Mouse (Mus musculus) heart, embryonic 15.5 days (tissue): ENCODE results near the gene Btbd8. TPM values are rescaled to one million over a fixed set of nuclear protein-coding genes. Genes with fewer than 3 reads are reported as not detected.

Experiments used
- ATAC-seq: fragments of 200-750 bp; cut with Nextera tagmentation; replicated peaks from 2 replicates; pipeline ENCODE4 v1.8.0; 2017; ENCODE audit warnings: low read depth, moderate TSS enrichment; ENCODE audit not compliant: insufficient number of reproducible peaks, insufficient read depth, low FRiP score
- H3K27ac ChIP-seq: fragments of 300-500 bp; sonication (generic); 2 replicates; pipeline ENCODE4 v1.5.1; 2015; ENCODE audit warnings: mild to moderate bottlenecking, inconsistent platforms
- H3K27me3 ChIP-seq: fragments of 300-500 bp; sonication (generic); 2 replicates; pipeline ENCODE4 v1.6.1; 2015; ENCODE audit warnings: inconsistent platforms
- H3K36me3 ChIP-seq: fragments of 300-500 bp; sonication (generic); 2 replicates; pipeline ENCODE4 v1.6.1; 2015; ENCODE audit warnings: mild to moderate bottlenecking, inconsistent platforms
- H3K4me1 ChIP-seq: fragments of 300-500 bp; sonication (generic); replicated peaks from 2 replicates; pipeline ENCODE4 v1.6.1; 2015; ENCODE audit warnings: inconsistent platforms
- H3K4me2 ChIP-seq: fragments of 300-500 bp; sonication (generic); 2 replicates; pipeline ENCODE4 v1.6.1; 2015; ENCODE audit warnings: inconsistent platforms, mild to moderate bottlenecking, moderate library complexity
- H3K4me3 ChIP-seq: fragments of 300-500 bp; sonication (generic); 2 replicates; pipeline ENCODE4 v1.5.1; 2015; ENCODE audit warnings: mild to moderate bottlenecking, inconsistent platforms
- H3K9ac ChIP-seq: fragments of 300-500 bp; sonication (generic); 2 replicates; pipeline ENCODE4 v1.6.1; 2015; ENCODE audit warnings: mild to moderate bottlenecking, inconsistent platforms
- H3K9me3 ChIP-seq: fragments of 300-500 bp; sonication (generic); replicated peaks from 2 replicates; pipeline ENCODE4 v1.6.1; 2016; ENCODE audit warnings: inconsistent platforms
- WGBS: fragments of 180-500 bp; shearing (Covaris S2); methylation state at CpG from one replicate; pipeline ENCODE4 v1.1.7; 2015; ENCODE audit warnings: mixed read lengths; 5-methylcytosine and 5-hydroxymethylcytosine counted together
- polyA plus RNA-seq: library from polyadenylated mRNA; unstranded; fragments of >200 nt; fragmentation: Nextera tagmentation; extraction: Ambion mirVana; gene quantifications from 2 replicates; pipeline ENCODE4 v1.2.1, GENCODE M21; 2015

The Btbd8 gene
- polyA plus RNA-seq, 1 experiment from 2014 or later, result 3.7 TPM

GRCm38 (mm10) chr5:107450299-107450698 lies 12.5 kb downstream of the Btbd8 start:
- H3K9ac ChIP-seq, result no peak overlapping the region
- no peak for ATAC-seq
- 84% methylated on average over 5 of the region's 5 CpGs for WGBS

GRCm38 (mm10) chr5:107462147-107463076 lies 24.6 kb downstream of the Btbd8 start:
- WGBS, result 82% methylated on average over 4 of the region's 4 CpGs
- Histone ChIP-seq H3K27ac (no peak overlapping the region), H3K9me3 (no peaks in the 10 kb centered on the region), H3K27me3 (no peaks in the 10 kb centered on the region), H3K9ac (no peak overlapping the region), H3K36me3 (no peaks in the 10 kb centered on the region; the same call in 1 of the 2 replicates), H3K4me3 (no peak overlapping the region), H3K4me1 (peaks cover 9% of the 10 kb centered on the region), H3K4me2 (no peak overlapping the region)
- no peak for ATAC-seq

More at GRCm38 (mm10) chr5:107450299-107450698, 12.5 kb downstream of the Btbd8 start:
- Histone ChIP-seq H3K4me1 (no peaks in the 10 kb centered on the region), H3K9me3 (no peaks in the 10 kb centered on the region), H3K36me3 (no peaks in the 10 kb centered on the region), H3K4me3 (no peak overlapping the region), H3K4me2 (no peak overlapping the region), H3K27ac (no peak overlapping the region), H3K27me3 (no peaks in the 10 kb centered on the region)

DNA sequence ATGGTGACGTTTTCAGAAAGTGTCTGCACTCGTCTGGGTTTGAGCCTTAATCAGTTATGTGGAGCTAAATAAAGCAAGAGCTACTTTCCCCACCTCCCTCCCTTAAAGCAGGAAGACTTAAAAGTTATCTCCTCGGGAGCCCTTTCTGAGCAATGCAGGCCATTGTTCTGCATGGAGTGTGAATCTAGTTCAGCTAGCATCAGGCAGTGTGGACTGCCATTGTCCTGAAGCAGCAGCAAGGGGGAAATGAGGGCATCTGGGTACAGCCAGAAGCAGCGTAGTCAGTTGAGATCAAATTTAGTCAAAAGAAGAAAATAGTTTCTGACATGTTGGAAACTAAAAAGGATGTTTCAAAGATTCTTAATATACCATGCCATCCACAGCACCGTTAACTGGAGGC lies 28.7 kb downstream of the Btbd8 start:
- Histone ChIP-seq H3K4me2 (peak overlapping the region; percentile 16; the same call in 1 of the 2 replicates), H3K4me1 (peaks cover 9% of the 10 kb centered on the region), H3K27me3 (no peaks in the 10 kb centered on the region), H3K9ac (no peak overlapping the region), H3K4me3 (no peak overlapping the region), H3K9me3 (no peaks in the 10 kb centered on the region), H3K27ac (peak overlapping the region; percentile 60), H3K36me3 (no peaks in the 10 kb centered on the region)
- 26% methylated on average over 5 of the region's 5 CpGs for WGBS
- no peak for ATAC-seq

DNA sequence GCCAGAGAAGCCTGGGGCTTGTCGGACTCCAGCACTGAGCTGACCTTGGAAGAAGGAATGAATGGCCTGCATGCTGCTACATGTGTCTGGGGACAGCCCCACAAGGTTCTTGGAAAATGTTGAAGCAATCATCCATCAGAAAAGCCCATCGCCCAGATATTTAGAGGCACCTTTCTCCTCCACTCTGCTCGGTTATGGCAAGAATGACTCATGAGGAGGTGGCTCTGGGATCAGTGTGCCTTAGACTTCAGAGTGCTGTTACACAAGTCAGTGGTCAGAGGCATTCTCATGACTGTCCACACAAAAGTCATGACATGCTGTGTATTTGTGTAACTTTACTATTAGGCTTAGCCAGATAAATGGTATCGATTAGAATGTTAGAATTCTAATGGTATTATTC lies 29.3 kb downstream of the Btbd8 start:
- Histone ChIP-seq H3K4me1 (peaks cover 9% of the 10 kb centered on the region), H3K9ac (no peak overlapping the region), H3K4me2 (peak overlapping the region; percentile 16; the same call in 1 of the 2 replicates), H3K36me3 (no peaks in the 10 kb centered on the region), H3K27me3 (no peaks in the 10 kb centered on the region), H3K4me3 (no peak overlapping the region), H3K9me3 (no peaks in the 10 kb centered on the region), H3K27ac (peak overlapping the region; percentile 60)
- ATAC-seq, result no peak
- WGBS, result 60% methylated on average over 4 of the region's 4 CpGs

DNA sequence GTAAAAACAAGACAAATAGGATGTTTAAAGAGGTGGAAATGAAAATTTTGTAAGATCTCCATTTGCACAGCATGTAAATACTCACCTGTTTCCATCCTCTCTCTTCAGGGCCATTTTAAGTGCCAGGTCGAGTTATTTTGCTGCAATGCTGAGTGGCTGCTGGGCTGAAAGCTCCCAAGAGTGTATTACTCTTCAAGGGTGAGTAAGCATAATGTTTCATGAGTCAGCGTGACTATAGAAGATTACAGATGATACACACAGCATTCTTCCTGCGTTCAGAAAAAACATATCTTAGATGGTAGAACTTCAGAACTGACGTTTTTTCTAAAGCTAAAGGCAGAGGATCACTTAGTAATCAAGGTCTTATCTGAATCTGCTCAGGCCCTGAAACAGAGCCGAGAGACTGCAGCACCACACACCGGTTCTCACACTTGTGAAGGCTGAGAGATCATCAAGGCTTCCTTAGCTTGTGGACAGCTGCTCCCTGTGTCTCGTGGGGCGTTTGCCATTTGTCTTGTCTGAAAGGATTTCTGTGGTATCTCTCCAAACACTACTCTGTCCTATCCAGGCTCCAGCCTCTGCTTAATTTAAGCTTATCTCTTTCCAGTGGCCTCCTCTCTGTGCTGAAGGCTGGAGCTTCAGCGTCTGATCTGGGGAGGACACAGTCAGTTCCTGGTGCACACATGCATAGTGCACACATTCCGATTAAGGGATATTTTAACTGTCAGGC lies 33.0 kb downstream of the Btbd8 start:
- peaks cover 9% of the 10 kb centered on the region for H3K4me1 ChIP-seq
- no peaks in the 10 kb centered on the region for H3K9me3 ChIP-seq
- ATAC-seq, result no peak
- H3K4me2 ChIP-seq, result no peak overlapping the region
- no peak overlapping the region for H3K27ac ChIP-seq
- no peaks in the 10 kb centered on the region for H3K27me3 ChIP-seq
- no peak overlapping the region for H3K4me3 ChIP-seq
- WGBS, result 35% methylated on average over 10 of the region's 10 CpGs
- H3K9ac ChIP-seq, result no peak overlapping the region
- H3K36me3 ChIP-seq, result no peaks in the 10 kb centered on the region

DNA sequence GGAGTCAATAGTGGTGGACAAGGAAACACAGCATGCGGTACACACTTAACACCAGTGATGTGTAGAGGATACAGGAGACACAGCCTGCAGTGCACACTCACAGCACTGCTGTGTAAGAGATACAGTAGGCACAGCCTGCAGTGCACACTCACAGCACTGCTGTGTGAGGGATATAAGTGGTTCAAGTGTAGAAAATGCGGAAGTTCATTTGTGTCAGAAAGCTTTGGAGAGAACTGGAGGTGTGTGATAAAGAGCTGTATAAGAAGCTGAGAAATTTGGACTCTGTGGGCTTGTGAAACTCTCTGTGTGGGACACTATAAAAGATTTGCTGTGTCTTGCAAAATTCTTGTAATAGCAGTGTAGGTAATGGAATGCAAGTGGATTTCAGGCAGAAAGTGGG lies 42.4 kb downstream of the Btbd8 start:
- WGBS, result 73% methylated on average over 2 of the region's 2 CpGs
- H3K4me2 ChIP-seq, result no peak overlapping the region
- no peak overlapping the region for H3K9ac ChIP-seq
- no peak for ATAC-seq
- H3K4me3 ChIP-seq, result no peak overlapping the region
- H3K9me3 ChIP-seq, result no peaks in the 10 kb centered on the region
- H3K4me1 ChIP-seq, result no peaks in the 10 kb centered on the region
- no peaks in the 10 kb centered on the region for H3K27me3 ChIP-seq
- H3K36me3 ChIP-seq, result no peaks in the 10 kb centered on the region
- H3K27ac ChIP-seq, result no peak overlapping the region

DNA sequence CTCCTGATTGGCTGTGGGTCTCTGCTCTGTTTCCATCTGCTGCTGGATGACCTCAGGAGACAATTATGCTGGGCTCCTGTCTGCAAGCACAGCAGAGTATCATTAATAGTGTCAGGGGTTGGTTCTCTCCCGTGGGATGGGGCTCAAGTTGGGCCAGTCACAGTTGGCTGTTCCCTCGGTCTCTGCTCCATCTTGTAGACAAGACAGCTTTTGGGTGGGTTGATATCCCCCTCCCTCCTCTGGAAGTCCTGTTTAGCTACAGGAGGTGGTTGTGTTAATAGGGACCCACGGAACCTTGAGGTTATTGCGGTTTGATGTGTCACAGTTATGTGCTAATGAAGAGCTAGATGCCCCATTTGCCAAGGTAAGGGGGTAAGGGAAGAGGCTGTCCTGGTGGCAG lies 51.2 kb downstream of the Btbd8 start:
- WGBS, result 51% methylated on average over 4 of the region's 4 CpGs
- H3K4me1 ChIP-seq, result 0 out of 2 replicates have a peak, but pooled peaks cover 3% of the 10 kb centered on the region
- no peak overlapping the region for H3K27ac ChIP-seq
- H3K4me3 ChIP-seq, result no peak overlapping the region
- H3K36me3 ChIP-seq, result no peaks in the 10 kb centered on the region
- H3K4me2 ChIP-seq, result no peak overlapping the region
- H3K27me3 ChIP-seq, result no peaks in the 10 kb centered on the region
- H3K9ac ChIP-seq, result no peak overlapping the region
- 0 out of 2 replicates have a peak, but pooled peaks have one; percentile 10 for ATAC-seq
- H3K9me3 ChIP-seq, result no peaks in the 10 kb centered on the region

DNA sequence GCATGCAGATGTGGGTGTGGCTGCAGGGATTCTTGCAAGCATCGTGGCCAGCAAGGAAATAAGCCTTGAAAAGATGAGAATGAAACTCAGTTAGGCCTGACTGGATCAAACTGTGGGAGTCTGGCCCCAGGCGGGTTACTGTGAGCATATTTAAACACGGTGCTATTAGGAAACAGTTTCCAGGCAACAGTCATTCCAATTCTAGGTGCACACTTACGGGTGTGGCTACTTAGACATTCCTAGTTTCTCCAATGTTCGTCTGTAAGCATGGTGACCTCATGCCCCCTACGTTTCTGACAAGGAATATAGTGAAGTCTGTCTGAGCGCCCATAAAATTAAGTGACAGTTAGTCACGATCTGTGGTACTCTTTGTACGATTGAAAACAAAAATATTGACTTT lies 53.2 kb downstream of the Btbd8 start:
- H3K27ac ChIP-seq, result no peak overlapping the region
- no peak for ATAC-seq
- 77% methylated on average over 9 of the region's 9 CpGs for WGBS
- H3K4me2 ChIP-seq, result no peak overlapping the region
- H3K4me1 ChIP-seq, result 0 out of 2 replicates have a peak, but pooled peaks cover 3% of the 10 kb centered on the region
- no peaks in the 10 kb centered on the region for H3K36me3 ChIP-seq
- no peak overlapping the region for H3K4me3 ChIP-seq
- H3K9ac ChIP-seq, result no peak overlapping the region
- H3K9me3 ChIP-seq, result 0 out of 2 replicates have a peak, but pooled peaks cover 3% of the 10 kb centered on the region
- no peaks in the 10 kb centered on the region for H3K27me3 ChIP-seq

- Histone ChIP-seq H3K27me3 (no peaks in the 10 kb centered on the region), H3K27ac (no peak overlapping the region), H3K36me3 (no peaks in the 10 kb centered on the region), H3K4me3 (no peak overlapping the region), H3K9ac (no peak overlapping the region), H3K9me3 (0 out of 2 replicates have a peak, but pooled peaks cover 3% of the 10 kb centered on the region), H3K4me1 (0 out of 2 replicates have a peak, but pooled peaks cover 3% of the 10 kb centered on the region), H3K4me2 (no peak overlapping the region)
- ATAC-seq, result no peak
- 89% methylated on average over 2 of the region's 2 CpGs for WGBS
These were observed 54.7 kb downstream of the Btbd8 start for GRCm38 (mm10) chr5:107492471-107492870.

DNA sequence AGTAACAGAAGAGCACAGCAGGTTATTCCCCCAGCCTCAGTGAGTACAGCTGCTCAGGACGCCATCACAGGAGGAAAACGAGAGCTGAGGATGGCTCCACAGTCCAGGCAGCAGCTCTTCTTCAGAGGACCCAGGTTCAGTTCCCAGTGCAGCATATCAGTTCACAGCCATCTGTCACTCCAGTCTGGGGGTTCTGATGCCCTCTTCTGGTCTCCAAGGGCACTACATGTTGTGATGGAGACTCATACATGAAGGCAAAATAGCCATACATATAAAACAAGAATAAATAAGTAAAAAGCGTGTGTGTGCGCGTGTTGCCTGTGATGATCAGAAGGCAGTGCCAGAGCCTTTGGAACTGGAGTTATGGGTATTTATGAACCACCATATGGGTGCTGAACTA lies 57.0 kb downstream of the Btbd8 start:
- Histone ChIP-seq H3K36me3 (no peaks in the 10 kb centered on the region), H3K4me3 (no peak overlapping the region), H3K9me3 (0 out of 2 replicates have a peak, but pooled peaks cover 3% of the 10 kb centered on the region), H3K27me3 (no peaks in the 10 kb centered on the region), H3K27ac (no peak overlapping the region), H3K4me1 (no peaks in the 10 kb centered on the region), H3K4me2 (no peak overlapping the region), H3K9ac (no peak overlapping the region)
- WGBS, result 98% methylated on average over 5 of the region's 5 CpGs
- no peak for ATAC-seq

DNA sequence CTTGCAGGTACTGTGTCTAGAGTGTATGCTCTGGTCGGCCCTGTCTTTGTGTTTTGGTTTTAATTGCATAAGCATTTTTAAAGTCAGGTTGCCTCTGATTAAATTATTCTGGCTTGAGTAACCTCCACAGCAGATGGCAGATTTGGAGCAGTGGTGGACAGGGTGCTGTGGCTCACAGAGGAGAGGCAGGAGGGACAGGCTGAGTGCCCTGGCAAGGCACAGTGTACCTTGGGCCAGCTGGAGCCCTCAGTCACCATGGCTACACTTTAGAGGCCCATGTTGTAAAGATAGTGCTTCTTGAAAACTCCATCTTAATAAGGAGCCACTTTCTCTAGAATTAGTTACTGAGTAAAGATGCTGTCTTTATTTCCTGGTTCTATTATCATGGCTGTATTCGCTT lies 58.2 kb downstream of the Btbd8 start:
- Histone ChIP-seq H3K4me1 (no peaks in the 10 kb centered on the region), H3K9me3 (0 out of 2 replicates have a peak, but pooled peaks cover 3% of the 10 kb centered on the region), H3K9ac (no peak overlapping the region), H3K27ac (no peak overlapping the region), H3K4me3 (no peak overlapping the region), H3K27me3 (no peaks in the 10 kb centered on the region), H3K4me2 (no peak overlapping the region), H3K36me3 (no peaks in the 10 kb centered on the region)
- WGBS, result 88% methylated on average over 2 of the region's 2 CpGs
- no peak for ATAC-seq
